Mouse (Mus musculus) MEL (cell line): Measurements from ENCODE around the gene Tmem200a. TPM values are rescaled to one million over a fixed set of nuclear protein-coding genes. Genes with fewer than 3 reads are reported as not detected.

Experiments used
- DNase-seq: peaks from one replicate; pipeline ENCODE4 v3.0.0; 2011; ENCODE audit warnings: low read depth, low spot score
- H3K27ac ChIP-seq: 2 replicates; pipeline ENCODE4 v1.5.1; 2012; ENCODE audit warnings: low read depth, mild to moderate bottlenecking, control low read depth, low read length, moderate library complexity; ENCODE audit not compliant: control insufficient read depth
- H3K27me3 ChIP-seq, 2 experiments: fragments of 150-350 bp in 1 of 2; sonication (generic) in 1 of 2; 2 replicates each; pipeline ENCODE4 v1.6.1; 2012; ENCODE audit warnings: low read length in 2 of 2, mild to moderate bottlenecking in 2 of 2, improper control_type of control experiment in 1 of 2, moderate library complexity in 1 of 2; ENCODE audit not compliant: insufficient read depth in 2 of 2, control insufficient read depth in 1 of 2
- H3K36me3 ChIP-seq, 2 experiments: 2 replicates each; pipeline ENCODE4 v1.6.1; 2012 to 2014; ENCODE audit warnings: low read length in 2 of 2, improper control_type of control experiment in 1 of 2, inconsistent platforms in 1 of 2, mild to moderate bottlenecking in 1 of 2; ENCODE audit not compliant: insufficient read depth in 2 of 2, control insufficient read depth in 1 of 2
- H3K4me1 ChIP-seq, 2 experiments: fragments of 150-350 bp in 1 of 2; sonication (generic) in 1 of 2; 2 replicates each; pipeline ENCODE4 v1.6.1; 2012; ENCODE audit warnings: low read length in 2 of 2, improper control_type of control experiment in 1 of 2, mild to moderate bottlenecking in 1 of 2; ENCODE audit not compliant: insufficient read depth in 2 of 2, control insufficient read depth in 1 of 2
- H3K4me3 ChIP-seq, 2 experiments: fragments of 150-350 bp in 1 of 2; sonication (generic) in 1 of 2; 2 replicates each; pipeline ENCODE4 v1.5.1; 2012; ENCODE audit warnings: low read depth in 2 of 2, low read length in 2 of 2, mild to moderate bottlenecking in 2 of 2, moderate library complexity in 2 of 2, control low read depth in 1 of 2, improper control_type of control experiment in 1 of 2; ENCODE audit not compliant: control insufficient read depth in 1 of 2, insufficient read depth in 1 of 2
- H3K79me2 ChIP-seq: 2 replicates; pipeline ENCODE4 v1.6.1; 2012; ENCODE audit warnings: mild to moderate bottlenecking, low read length, moderate library complexity; ENCODE audit not compliant: control insufficient read depth, poor library complexity, insufficient read depth
- H3K9ac ChIP-seq: 2 replicates; pipeline ENCODE4 v1.6.1; 2012; ENCODE audit warnings: low read depth, mild to moderate bottlenecking, control low read depth, low read length, moderate library complexity; ENCODE audit not compliant: control insufficient read depth, poor library complexity, severe bottlenecking
- H3K9me3 ChIP-seq: fragments of 150-350 bp; sonication (generic); replicated peaks from 2 replicates; pipeline ENCODE4 v1.6.1; 2012; ENCODE audit warnings: mild to moderate bottlenecking, low read length, improper control_type of control experiment, moderate library complexity; ENCODE audit not compliant: insufficient read depth
- ETS1 ChIP-seq: IDR thresholded peaks from 2 replicates; pipeline ENCODE4 v1.6.1; 2012; ENCODE audit warnings: low read depth, mild to moderate bottlenecking, inconsistent platforms, low read length, improper control_type of control experiment, moderate library complexity
- SMC3 ChIP-seq: IDR thresholded peaks from 2 replicates; pipeline ENCODE4 v1.6.1; 2011; ENCODE audit warnings: low read depth, low read length, improper control_type of control experiment
- polyA plus RNA-seq, 2 experiments: library from polyadenylated mRNA; stranded (reverse) in 1 of 2; unstranded in 1 of 2; fragments of >175 nt in 1 of 2; fragments of >200 nt in 1 of 2; gene quantifications; 2 replicates each; pipeline versions ENCODE4 v1.2.1 to v1.2.4; 2012; ENCODE audit warnings: low replicate concordance in 2 of 2, low read depth in 1 of 2; ENCODE audit not compliant: insufficient read length in 2 of 2, insufficient read depth in 1 of 2, missing spikeins in 1 of 2
- total RNA-seq: library from RNA; depleted of rRNA; stranded (reverse); fragments of 300-350 nt; gene quantifications from 2 replicates; pipeline ENCODE4 v1.2.3, GENCODE M21; 2012; rRNA removed

Tmem200a gene
- total and polyA plus RNA-seq, 3 experiments: not detected

DNA sequence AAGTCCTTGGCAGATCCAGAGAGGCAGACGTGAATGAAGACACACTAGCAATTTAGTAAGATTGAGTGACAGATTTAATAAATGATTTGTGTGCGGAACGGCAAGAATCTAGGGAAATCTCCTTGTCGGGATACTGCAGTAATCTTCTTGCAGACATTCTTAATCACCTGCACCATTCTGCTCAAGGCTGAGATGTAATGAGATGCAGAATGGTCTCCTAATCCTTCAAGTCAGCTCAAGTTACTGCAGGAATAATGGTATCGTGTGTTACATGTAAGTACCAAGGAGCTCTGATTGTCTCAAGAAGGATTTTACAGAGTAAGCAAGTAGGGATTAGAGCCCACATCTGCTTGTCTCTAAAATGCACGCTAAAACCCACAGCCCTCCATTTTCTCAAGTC is 210.1 kb downstream of the Tmem200a start:
- H3K9me3 ChIP-seq: no peaks in the 10 kb centered on the region
- no peak overlapping the region for H3K4me3 ChIP-seq
- H3K4me1 ChIP-seq: no peaks in the 10 kb centered on the region
- H3K79me2 ChIP-seq: no peaks in the 10 kb centered on the region
- no peak overlapping the region for H3K27ac ChIP-seq
- H3K36me3 ChIP-seq: no peaks in the 10 kb centered on the region
- no peaks in the 10 kb centered on the region for H3K27me3 ChIP-seq
- no peak for DNase-seq
- H3K9ac ChIP-seq: no peak overlapping the region
- TF ChIP-seq ETS1 (no peak), SMC3 (no peak)

Other genes starting within 250 kb of the Tmem200a start
- not detected in 2 replicates for gene Gm9767, start 797 bp downstream of the Tmem200a start, total RNA-seq
- gene Gm9767, start 797 bp downstream of the Tmem200a start, polyA plus RNA-seq: not detected
- not detected in 2 replicates for gene Samd3, start 150.7 kb upstream of the Tmem200a start, total RNA-seq
- not detected for gene Samd3, start 150.7 kb upstream of the Tmem200a start, polyA plus RNA-seq